Mouse (Mus musculus) neutrophil, adult 5-6 weeks (primary cell): ENCODE data around the gene Mgat4e. TPM values are rescaled to one million over a fixed set of nuclear protein-coding genes. Genes with fewer than 3 reads are reported as not detected.

Experiments
- ATAC-seq: fragments of 151-379, 151-347 bp; 2 replicates; pipeline ENCODE4 v1.8.0; 2017; ENCODE audit warnings: mild to moderate bottlenecking, moderate TSS enrichment; ENCODE audit not compliant: insufficient number of reproducible peaks, poor library complexity, low FRiP score, severe bottlenecking; ENCODE audit errors: extremely low read depth
- total RNA-seq: library from RNA; stranded (forward); fragments of 200-1000 nt; gene quantifications from 2 replicates; pipeline ENCODE4 v1.2.3, GENCODE M21; 2017

The Mgat4e gene
- total RNA-seq: not detected in 2 replicates

- no peak for ATAC-seq
These were observed at the start of gene Mgat4e for GRCm38 (mm10) chr1:134549632-134550132. Mgat4e (minus strand) TSS chr1:134549682.

- ATAC-seq: no peak
These were observed 48.0 kb upstream of the Mgat4e start for GRCm38 (mm10) chr1:134597339-134598054.

GRCm38 (mm10) chr1:134591773-134592172, 42.3 kb upstream of the Mgat4e start:
- ATAC-seq: no peak

- ATAC-seq: no peak
These were observed 40.2 kb upstream of the Mgat4e start for GRCm38 (mm10) chr1:134589676-134590075.

GRCm38 (mm10) chr1:134583560-134583959, 34.1 kb upstream of the Mgat4e start:
- ATAC-seq: no peak

GRCm38 (mm10) chr1:134580796-134581195, 31.3 kb upstream of the Mgat4e start:
- no peak for ATAC-seq

GRCm38 (mm10) chr1:134577384-134578120, 28.1 kb upstream of the Mgat4e start:
- ATAC-seq: no peak

GRCm38 (mm10) chr1:134573932-134574315, 24.4 kb upstream of the Mgat4e start:
- no peak for ATAC-seq

- ATAC-seq: no peak
These were observed 23.9 kb upstream of the Mgat4e start for GRCm38 (mm10) chr1:134573300-134573931.

GRCm38 (mm10) chr1:134570631-134571030, 21.1 kb upstream of the Mgat4e start:
- ATAC-seq: no peak

- no peak for ATAC-seq
These were observed 20.7 kb upstream of the Mgat4e start for GRCm38 (mm10) chr1:134570171-134570570.

- no peak for ATAC-seq
These were observed 18.0 kb upstream of the Mgat4e start for GRCm38 (mm10) chr1:134567511-134567910.

GRCm38 (mm10) chr1:134563726-134564125, 14.2 kb upstream of the Mgat4e start:
- no peak for ATAC-seq

- no peak for ATAC-seq
These were observed 13.0 kb upstream of the Mgat4e start for GRCm38 (mm10) chr1:134562457-134562856.

GRCm38 (mm10) chr1:134561770-134562143, 12.3 kb upstream of the Mgat4e start:
- ATAC-seq: no peak

- no peak for ATAC-seq
These were observed 11.6 kb upstream of the Mgat4e start for GRCm38 (mm10) chr1:134560801-134561769.

GRCm38 (mm10) chr1:134560396-134560795, 10.9 kb upstream of the Mgat4e start:
- no peak for ATAC-seq

GRCm38 (mm10) chr1:134559976-134560375, 10.5 kb upstream of the Mgat4e start, which contains the start of gene Kdm5b:
Kdm5b (plus strand) TSS chr1:134560171.
- peak; percentile 47; the same call in 1 of the 2 replicates for ATAC-seq

GRCm38 (mm10) chr1:134559226-134559625, 9.7 kb upstream of the Mgat4e start:
- ATAC-seq: no peak
